In the genomic region with DNA sequence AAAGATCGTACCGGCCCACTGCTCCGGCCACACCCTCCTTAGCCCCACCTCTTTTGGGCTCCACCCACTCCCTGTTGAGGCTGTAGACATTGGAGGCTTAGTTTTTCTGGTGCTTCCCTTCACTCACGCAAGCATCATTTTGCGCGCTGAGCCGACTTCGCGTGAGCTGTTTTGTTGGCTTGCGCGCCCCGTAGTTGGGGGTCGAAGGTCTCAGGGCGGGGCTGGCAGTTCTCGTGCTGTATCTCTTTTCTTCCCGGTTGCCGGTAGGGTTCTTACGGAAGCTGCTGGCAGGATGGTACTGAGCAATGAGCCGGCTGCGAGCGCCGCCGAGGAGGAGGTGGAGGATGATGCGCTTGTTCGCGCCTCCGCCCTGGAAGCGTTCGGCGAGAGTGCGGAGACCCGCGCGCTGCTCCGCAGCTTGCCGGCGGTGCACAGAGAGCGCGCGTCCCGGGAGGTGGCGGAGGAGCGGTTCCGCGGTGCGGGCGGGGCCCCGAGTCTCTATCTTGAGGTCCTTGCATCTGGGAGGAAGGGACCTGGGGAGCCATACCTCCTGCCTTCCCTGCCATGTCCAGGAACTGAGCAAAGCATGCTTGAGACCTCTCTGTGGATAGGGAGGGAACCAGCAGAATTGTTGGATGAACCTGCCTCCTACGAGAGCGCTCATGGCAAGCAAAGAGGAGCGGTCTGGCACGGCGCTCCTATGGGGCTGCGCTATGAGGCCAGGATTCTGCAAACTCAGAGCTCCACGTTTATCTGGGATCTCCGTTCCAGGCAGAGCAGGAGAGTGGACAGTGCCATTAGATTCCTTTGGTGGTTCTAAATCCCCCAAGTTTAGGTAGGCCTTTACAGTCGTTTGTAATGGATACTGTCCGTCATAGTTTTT, we compare ENCODE assay signal across 8 mouse cellular contexts. TPM values are rescaled to one million over a fixed set of nuclear protein-coding genes. Genes with fewer than 3 reads are reported as not detected.
DNase-seq lines count a peak whose midpoint lies in the region; ATAC-seq and TF ChIP-seq lines count a peak whose summit lies in the region.

Gene Tbcd, plus strand, starts transcription at position 197 of the 883 bp plus-strand sequence.

- WGBS in heart, embryonic 12.5 days: under 1% methylated on average over 58 of the region's 58 CpGs
- under 1% methylated on average over 58 of the region's 58 CpGs for WGBS in kidney, postnatal 0 days
- WGBS in liver, embryonic 11.5 days: under 1% methylated on average over 58 of the region's 58 CpGs
- under 1% methylated on average over 58 of the region's 58 CpGs for WGBS in stomach, embryonic 14.5 days

- peaks cover 10% of the 10 kb centered on the region for H3K4me1 ChIP-seq in heart, embryonic 12.5 days (replicated peaks)
- no peaks in the 10 kb centered on the region; the same call in 1 of the 2 replicates for H3K4me1 ChIP-seq in kidney, postnatal 0 days (replicated peaks; ENCODE audit: insufficient read depth, low read length)
- peaks cover 13% of the 10 kb centered on the region for H3K4me1 ChIP-seq in liver, embryonic 11.5 days (replicated peaks; ENCODE audit: control insufficient read depth, insufficient read depth, low read length)
- H3K4me1 ChIP-seq in stomach, embryonic 14.5 days (ENCODE audit: control insufficient read depth, insufficient read depth, low read length): peaks cover 3% of the 10 kb centered on the region

- DNase-seq in CD4-positive helper T cell, adult 2 months (ENCODE audit: low read depth, low spot score): peak; percentile 94
- DNase-seq in brain, embryonic 18.5 days (ENCODE audit: low read depth, low spot score): peak; percentile 90
- peak; percentile 95 for DNase-seq in kidney, postnatal 0 days (ENCODE audit: low spot score)
- DNase-seq in liver, embryonic 11.5 days (ENCODE audit: low spot score): peak; percentile 94
- DNase-seq in naive thymus-derived CD4-positive, alpha-beta T cell, adult 2 months (ENCODE audit: low read depth): peak; percentile 93

- peak within 1 kb of the TSS; percentile 90 for H3K4me3 ChIP-seq in heart, embryonic 12.5 days
- H3K4me3 ChIP-seq in kidney, postnatal 0 days (replicated peaks; ENCODE audit: low read depth, low read length): peak within 1 kb of the TSS; percentile 83
- H3K4me3 ChIP-seq in liver, embryonic 11.5 days (ENCODE audit: low read depth, low read length): peak within 1 kb of the TSS; percentile 64
- H3K4me3 ChIP-seq in stomach, embryonic 14.5 days (ENCODE audit: low read depth, low read length): peak within 1 kb of the TSS; percentile 85

- 0 out of 2 replicates have a peak, but pooled peaks cover 3% of the 10 kb centered on the region for H3K27me3 ChIP-seq in heart, embryonic 12.5 days (replicated peaks)
- no peaks in the 10 kb centered on the region for H3K27me3 ChIP-seq in kidney, postnatal 0 days (ENCODE audit: insufficient read depth, low read length)
- no peaks in the 10 kb centered on the region for H3K27me3 ChIP-seq in liver, embryonic 11.5 days (replicated peaks; ENCODE audit: control insufficient read depth, insufficient read depth, low read length)
- no peaks in the 10 kb centered on the region for H3K27me3 ChIP-seq in stomach, embryonic 14.5 days (ENCODE audit: control insufficient read depth, insufficient read depth, low read length)

- peak within 1 kb of the TSS; percentile 82 for H3K9ac ChIP-seq in heart, embryonic 12.5 days
- H3K9ac ChIP-seq in kidney, postnatal 0 days (ENCODE audit: low read depth, low read length): peak within 1 kb of the TSS; percentile 63
- H3K9ac ChIP-seq in liver, embryonic 11.5 days (ENCODE audit: low read depth, low read length): peak within 1 kb of the TSS; percentile 59
- H3K9ac ChIP-seq in stomach, embryonic 14.5 days (replicated peaks; ENCODE audit: low read depth, low read length): peak within 1 kb of the TSS; percentile 55

- H3K4me2 ChIP-seq in heart, embryonic 12.5 days: peak within 1 kb of the TSS; percentile 82
- peak within 1 kb of the TSS; percentile 82 for H3K4me2 ChIP-seq in kidney, postnatal 0 days (ENCODE audit: low read length)
- H3K4me2 ChIP-seq in liver, embryonic 11.5 days: peak within 1 kb of the TSS; percentile 64
- peak within 1 kb of the TSS; percentile 61 for H3K4me2 ChIP-seq in stomach, embryonic 14.5 days (replicated peaks; ENCODE audit: low read depth, low read length)

- ATAC-seq in erythroid progenitor cell, adult 5-6 weeks (replicated peaks; ENCODE audit: low FRiP score, poor library complexity, severe bottlenecking): peak; percentile 92
- peak; percentile 94 for ATAC-seq in heart, embryonic 12.5 days (ENCODE audit: insufficient number of reproducible peaks, low FRiP score)
- ATAC-seq in kidney, postnatal 0 days (replicated peaks; ENCODE audit: low FRiP score, low read depth): peak; percentile 94
- peak; percentile 94 for ATAC-seq in liver, embryonic 11.5 days (replicated peaks; ENCODE audit: low FRiP score)
- ATAC-seq in stomach, embryonic 14.5 days (ENCODE audit: insufficient number of reproducible peaks, insufficient read depth, low FRiP score, low read depth): peak; percentile 96

- no peak for TF ChIP-seq CTCF in kidney, postnatal 0 days (IDR thresholded peaks at IDR 0.05; ENCODE audit: low read depth)

- no peaks in the 10 kb centered on the region for H3K9me3 ChIP-seq in heart, embryonic 12.5 days (replicated peaks)
- no peaks in the 10 kb centered on the region for H3K9me3 ChIP-seq in kidney, postnatal 0 days (replicated peaks; ENCODE audit: low read length)
- no peaks in the 10 kb centered on the region for H3K9me3 ChIP-seq in liver, embryonic 11.5 days (ENCODE audit: control insufficient read depth, low read length)
- no peaks in the 10 kb centered on the region for H3K9me3 ChIP-seq in stomach, embryonic 14.5 days (ENCODE audit: control insufficient read depth, low read depth, low read length)

- peaks cover 8% of the 10 kb centered on the region for H3K36me3 ChIP-seq in heart, embryonic 12.5 days
- H3K36me3 ChIP-seq in kidney, postnatal 0 days (ENCODE audit: insufficient read depth, low read length): 0 out of 2 replicates have a peak, but pooled peaks cover 4% of the 10 kb centered on the region
- no peaks in the 10 kb centered on the region for H3K36me3 ChIP-seq in liver, embryonic 11.5 days (ENCODE audit: control insufficient read depth, insufficient read depth, low read length)
- no peaks in the 10 kb centered on the region; the same call in 1 of the 2 replicates for H3K36me3 ChIP-seq in stomach, embryonic 14.5 days (ENCODE audit: control insufficient read depth, insufficient read depth, low read length)

- H3K27ac ChIP-seq in heart, embryonic 12.5 days (ENCODE audit: poor library complexity, severe bottlenecking): peak within 1 kb of the TSS; percentile 56
- H3K27ac ChIP-seq in kidney, postnatal 0 days: peak within 1 kb of the TSS; percentile 54; the same call in 1 of the 2 replicates
- peak within 1 kb of the TSS; percentile 49; the same call in 1 of the 2 replicates for H3K27ac ChIP-seq in liver, embryonic 11.5 days (ENCODE audit: low read depth, low read length)
- H3K27ac ChIP-seq in stomach, embryonic 14.5 days (ENCODE audit: low read length): peak within 1 kb of the TSS; percentile 33; the same call in 1 of the 2 replicates

RNA-seq across cellular contexts. Expression of gene Tbcd, which starts in this region (rescaled TPM):
- total RNA-seq in erythroid progenitor cell, adult 5-6 weeks (2015; ENCODE audit: low replicate concordance): 84.7 and 94.8 TPM in 2 replicates
- total RNA-seq in erythroid progenitor cell, adult 5-6 weeks (2017; ENCODE audit: low replicate concordance): 90.7 and 125 TPM in 2 replicates
- 24.4 and 26.6 TPM in 2 replicates for polyA plus RNA-seq in heart, embryonic 12.5 days (2016; fragmentation: Nextera tagmentation; extraction: Ambion mirVana)
- 29.8 and 36.1 TPM in 2 replicates for polyA plus RNA-seq in kidney, postnatal 0 days (2015; fragmentation: Nextera tagmentation; extraction: Ambion mirVana)
- 35.9 and 37.7 TPM in 2 replicates for polyA plus RNA-seq in liver, embryonic 11.5 days (2014; fragmentation: Nextera tagmentation; extraction: Ambion mirVana)
- polyA plus RNA-seq in stomach, embryonic 14.5 days (2014; fragmentation: Nextera tagmentation; extraction: Ambion mirVana): 32.0 and 33.2 TPM in 2 replicates

Comparison
In these comparisons a context has a peak if more than half of its experiments do, and no peak if none do; other contexts are left out.
1. Peak in every context shown above with its lines: DNase-seq, ATAC-seq, H3K4me3 ChIP-seq and H3K27ac ChIP-seq.